ENCODE assay signal across 11 mouse cellular contexts in genomic region chr4:137919116-137919515, GRCm38 (mm10). TPM values are rescaled to one million over a fixed set of nuclear protein-coding genes. Genes with fewer than 3 reads are reported as not detected.
A peak's percentile ranks its signal among the peaks of the same experiment; 100 is the strongest.
DNase-seq lines count a peak whose midpoint lies in the region; ATAC-seq lines count a peak whose summit lies in the region.
"Had no signal": no experiment of that assay in that cellular context is flagged by ENCODE, and none has a peak within 500 bp of the region (broad histone marks: within the 10 kb centered on the region; RNA-seq: fewer than 3 reads in every experiment).

No protein-coding gene starts in this region.

- H3K9me3 ChIP-seq in hindbrain, embryonic 10.5 days = no peaks in the 10 kb centered on the region
- H3K9me3 ChIP-seq in hindbrain, embryonic 11.5 days (ENCODE audit: control insufficient read depth, low read length) = no peaks in the 10 kb centered on the region
- H3K9me3 ChIP-seq in neural tube, embryonic 13.5 days = no peaks in the 10 kb centered on the region
- no peaks in the 10 kb centered on the region for H3K9me3 ChIP-seq in hindbrain, embryonic 15.5 days
- H3K9me3 ChIP-seq: G1E had no signal

- no peak overlapping the region for H3K4me3 ChIP-seq in hindbrain, embryonic 10.5 days
- H3K4me3 ChIP-seq in hindbrain, embryonic 11.5 days (ENCODE audit: low read depth, low read length) = no peak overlapping the region
- H3K4me3 ChIP-seq in neural tube, embryonic 13.5 days = no peak overlapping the region
- no peak overlapping the region for H3K4me3 ChIP-seq in hindbrain, embryonic 15.5 days

- H3K4me1 ChIP-seq in hindbrain, embryonic 10.5 days (replicated peaks) = peaks cover 56% of the 10 kb centered on the region
- H3K4me1 ChIP-seq in hindbrain, embryonic 11.5 days (replicated peaks; ENCODE audit: control insufficient read depth, insufficient read depth, low read length) = no peaks in the 10 kb centered on the region
- H3K4me1 ChIP-seq in neural tube, embryonic 13.5 days (replicated peaks) = peaks cover 48% of the 10 kb centered on the region
- H3K4me1 ChIP-seq in hindbrain, embryonic 15.5 days (replicated peaks) = peaks cover 36% of the 10 kb centered on the region

- WGBS in hindbrain, embryonic 10.5 days = 66% methylated on average over 10 of the region's 10 CpGs
- WGBS in hindbrain, embryonic 11.5 days = 65% methylated on average over 10 of the region's 10 CpGs
- 58% methylated on average over 10 of the region's 10 CpGs for WGBS in neural tube, embryonic 13.5 days
- 53% methylated on average over 10 of the region's 10 CpGs for WGBS in hindbrain, embryonic 15.5 days

- H3K4me2 ChIP-seq in hindbrain, embryonic 11.5 days (replicated peaks; ENCODE audit: low read depth, low read length) = no peak overlapping the region
- H3K4me2 ChIP-seq in neural tube, embryonic 13.5 days = no peak overlapping the region
- no peak overlapping the region for H3K4me2 ChIP-seq in hindbrain, embryonic 15.5 days

- H3K9ac ChIP-seq in hindbrain, embryonic 11.5 days (ENCODE audit: low read depth, low read length) = no peak overlapping the region
- peak overlapping the region; percentile 22; the same call in 1 of the 2 replicates for H3K9ac ChIP-seq in neural tube, embryonic 13.5 days
- H3K9ac ChIP-seq in hindbrain, embryonic 15.5 days = no peak overlapping the region

- H3K27ac ChIP-seq in hindbrain, embryonic 10.5 days = peak overlapping the region; percentile 83
- H3K27ac ChIP-seq in hindbrain, embryonic 11.5 days (ENCODE audit: low read depth, low read length) = no peak overlapping the region
- 0 out of 2 replicates have a peak overlapping the region, but pooled peaks have one; percentile 3 for H3K27ac ChIP-seq in neural tube, embryonic 13.5 days (replicated peaks)
- H3K27ac ChIP-seq in hindbrain, embryonic 15.5 days (replicated peaks) = peak overlapping the region; percentile 32; the same call in 1 of the 2 replicates

- no peak for DNase-seq in hindbrain, embryonic 10.5 days (ENCODE audit: low spot score)
- DNase-seq in hindbrain, embryonic 11.5 days (ENCODE audit: low spot score) = no peak
- DNase-seq in neural tube, embryonic 10.5 days (ENCODE audit: extremely low spot score, low spot score) = no peak
- no peak for DNase-seq in adrenal gland, postnatal 10 days
- no peak for DNase-seq in frontal cortex, adult 2 months (ENCODE audit: extremely low spot score in 1 of 2, low spot score in 1 of 2)
- DNase-seq in yolk sac, embryonic 10.5 days (ENCODE audit: low spot score) = no peak
- DNase-seq: adrenal gland, postnatal 25 days; kidney, adult 2 months had no signal

- peaks cover 9% of the 10 kb centered on the region; the same call in 1 of the 2 replicates for H3K27me3 ChIP-seq in hindbrain, embryonic 10.5 days (ENCODE audit: insufficient read depth, poor library complexity, severe bottlenecking)
- no peaks in the 10 kb centered on the region for H3K27me3 ChIP-seq in hindbrain, embryonic 11.5 days (ENCODE audit: control insufficient read depth, insufficient read depth, low read length)
- 0 out of 2 replicates have a peak, but pooled peaks cover 5% of the 10 kb centered on the region for H3K27me3 ChIP-seq in neural tube, embryonic 13.5 days
- H3K27me3 ChIP-seq in hindbrain, embryonic 15.5 days = no peaks in the 10 kb centered on the region

- peaks cover 18% of the 10 kb centered on the region for H3K36me3 ChIP-seq in hindbrain, embryonic 10.5 days
- H3K36me3 ChIP-seq in hindbrain, embryonic 11.5 days (ENCODE audit: control insufficient read depth, insufficient read depth, low read length) = no peaks in the 10 kb centered on the region
- H3K36me3 ChIP-seq in neural tube, embryonic 13.5 days = peaks cover 10% of the 10 kb centered on the region; the same call in 1 of the 2 replicates
- no peaks in the 10 kb centered on the region for H3K36me3 ChIP-seq in hindbrain, embryonic 15.5 days
- H3K36me3 ChIP-seq: G1E had no signal

- ATAC-seq in hindbrain, embryonic 11.5 days (ENCODE audit: low FRiP score) = no peak
- ATAC-seq in neural tube, embryonic 13.5 days (ENCODE audit: low read depth) = no peak
- no peak for ATAC-seq in hindbrain, embryonic 15.5 days (ENCODE audit: low FRiP score, low read depth)

RNA-seq across cellular contexts. Expression of gene Ece1, which starts 57.1 kb away (rescaled TPM):
- 33.7 and 37.6 TPM in 2 replicates for polyA plus RNA-seq in hindbrain, embryonic 10.5 days (2016; fragmentation: Nextera tagmentation; extraction: Ambion mirVana)
- polyA plus RNA-seq in hindbrain, embryonic 11.5 days (2014; fragmentation: Nextera tagmentation; extraction: Ambion mirVana) = 25.1 and 29.2 TPM in 2 replicates
- polyA plus RNA-seq in neural tube, embryonic 13.5 days (2015; fragmentation: Nextera tagmentation; extraction: Ambion mirVana) = 27.5 and 32.6 TPM in 2 replicates
- polyA plus RNA-seq in hindbrain, embryonic 15.5 days (2015; fragmentation: Nextera tagmentation; extraction: Ambion mirVana) = 18.7 and 24.8 TPM in 2 replicates
- 100 to 1,000 TPM; 183 to 188 TPM for total RNA-seq in adrenal gland, postnatal 10 days (2021)
- 24.6 and 29.5 TPM in 2 replicates for polyA plus RNA-seq in frontal cortex, adult 2 months (2012; rRNA removed)
